Mouse (Mus musculus) spleen, postnatal 10 days (tissue): ENCODE measurements around the gene Rft1.
A peak's percentile ranks its signal among the peaks of the same experiment; 100 is the strongest.
"Not testable (repeated sequence)": the region's sequence is repeated elsewhere in the genome, so short reads cannot be mapped to it uniquely, and the experiment has no call there.

Experiments
- DNase-seq, 2 experiments: peaks; one replicate each; pipeline ENCODE4 v3.0.0; 2021 to 2022; ENCODE audit warnings: low spot score in 2 of 2

Gene Rft1

DNA sequence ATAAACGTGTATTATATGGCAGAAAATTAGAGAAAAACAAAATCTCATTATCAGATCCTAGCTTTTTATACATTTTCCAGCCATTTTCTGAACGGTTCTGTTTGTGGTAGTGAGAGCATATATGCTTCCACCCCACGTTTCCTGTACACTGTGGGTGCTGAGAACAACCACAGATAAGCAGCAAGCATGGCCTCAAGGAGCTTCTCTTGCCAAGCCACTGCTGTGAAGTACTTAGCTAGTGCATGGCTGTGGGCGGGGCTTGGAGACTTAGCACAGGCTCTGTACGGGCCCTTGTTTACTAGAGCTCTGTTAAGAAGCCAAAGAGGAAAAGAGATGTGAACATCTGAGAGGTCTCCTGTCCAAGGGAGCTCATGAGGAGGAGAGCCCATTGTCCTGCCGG is 20.8 kb downstream of the Rft1 start:
- DNase-seq, result peak in 1 of 2 experiments; percentile 61

DNA sequence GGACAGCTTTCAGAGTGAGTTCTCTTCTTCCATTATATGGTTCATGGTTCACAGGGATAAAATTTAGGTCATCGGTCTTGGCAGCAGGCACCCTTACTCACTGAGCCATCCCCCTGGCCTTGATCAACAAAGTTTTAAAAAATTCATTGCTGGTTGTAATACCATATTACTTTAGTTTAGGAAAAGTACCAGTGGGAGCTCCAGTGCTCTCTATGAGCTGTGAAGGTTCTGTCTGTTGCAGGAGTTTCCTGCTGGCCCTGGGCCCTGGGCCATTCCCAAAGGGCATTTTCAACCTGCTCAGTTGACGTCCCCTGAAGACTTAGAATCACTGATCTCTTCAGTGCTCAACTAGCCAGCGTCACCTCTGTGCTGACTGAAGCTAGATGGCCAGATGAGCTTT is 28.0 kb downstream of the Rft1 start:
- no peak for DNase-seq

DNA sequence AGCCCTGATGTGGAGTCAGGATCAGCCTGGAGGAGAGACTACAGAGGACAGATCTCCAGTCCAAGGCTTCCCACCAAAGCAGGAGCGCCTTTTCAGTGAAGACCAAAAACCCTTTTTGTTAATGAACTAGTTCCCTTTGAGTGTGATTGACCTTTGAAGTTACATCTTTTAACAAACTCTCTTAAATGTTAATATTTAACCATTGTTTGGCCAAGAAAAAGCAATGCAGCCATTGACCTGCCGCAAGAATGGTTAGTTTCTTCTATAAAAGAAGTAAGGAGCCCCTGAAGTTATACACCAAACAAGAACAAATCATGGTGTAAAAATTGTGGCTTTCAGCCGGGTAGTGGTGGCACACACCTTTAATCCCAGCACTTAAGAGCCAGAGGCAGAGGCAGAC is 36.5 kb downstream of the Rft1 start:
- DNase-seq, result no peak

DNA sequence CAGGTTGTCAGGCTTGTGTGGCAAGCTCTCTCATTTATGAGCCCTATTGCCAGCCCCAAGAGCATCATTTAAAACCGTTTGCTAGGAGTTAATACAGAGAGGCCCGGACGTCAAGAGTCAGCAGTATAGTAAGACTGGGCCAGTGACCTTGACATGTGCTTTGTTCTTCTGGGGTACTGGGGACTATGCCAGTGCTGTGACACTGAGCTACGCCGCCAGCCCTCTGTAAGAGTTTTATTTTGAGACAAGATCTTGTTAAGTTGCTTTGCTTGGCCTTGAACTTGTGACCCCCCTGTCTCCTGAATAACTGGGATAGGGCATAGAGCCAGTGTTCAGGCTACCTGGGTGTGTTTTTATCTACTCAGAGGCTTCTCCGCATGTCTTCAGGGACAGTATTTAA is 38.3 kb downstream of the Rft1 start:
- no peak for DNase-seq

DNA sequence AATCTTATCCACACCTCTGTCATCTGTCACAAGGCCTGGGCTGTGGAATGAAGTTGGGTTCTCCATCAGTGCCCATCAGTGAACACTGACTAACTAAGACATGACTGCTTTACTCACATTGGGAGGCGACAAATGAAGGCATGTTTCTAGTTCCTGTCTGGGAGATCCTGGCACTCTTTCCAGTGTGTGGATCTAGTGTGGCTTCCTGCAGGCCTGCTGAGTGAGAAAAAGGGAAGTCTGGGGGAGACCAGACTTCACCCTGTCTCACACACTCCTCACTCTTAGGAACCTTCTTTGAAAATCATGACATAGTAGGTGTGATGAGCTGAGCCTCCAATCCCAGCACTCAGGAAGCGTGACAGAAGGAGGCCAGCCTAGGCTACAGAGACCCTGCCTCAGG is 40.6 kb downstream of the Rft1 start:
- DNase-seq, result no peak

DNA sequence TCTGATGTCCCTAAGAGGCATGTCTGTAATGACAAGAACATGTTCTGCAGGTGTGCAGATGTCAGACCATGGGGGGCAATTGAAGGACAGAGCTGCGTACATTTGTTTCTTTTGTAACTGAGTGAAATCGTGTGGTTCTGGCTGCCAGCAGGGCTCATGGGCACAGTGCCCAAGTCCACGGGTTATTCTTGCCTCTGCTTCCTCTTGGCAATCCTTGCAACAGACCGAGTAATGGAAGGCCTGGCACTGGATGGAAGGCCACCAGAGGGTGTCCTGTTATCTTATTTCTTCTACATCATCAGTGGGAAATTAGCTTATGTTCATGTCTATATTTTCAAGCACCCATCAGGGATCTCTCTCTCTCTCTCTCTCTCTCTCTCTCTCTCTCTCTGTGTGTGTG is 41.4 kb downstream of the Rft1 start:
- peak in 1 of 2 experiments; percentile 48 for DNase-seq

DNA sequence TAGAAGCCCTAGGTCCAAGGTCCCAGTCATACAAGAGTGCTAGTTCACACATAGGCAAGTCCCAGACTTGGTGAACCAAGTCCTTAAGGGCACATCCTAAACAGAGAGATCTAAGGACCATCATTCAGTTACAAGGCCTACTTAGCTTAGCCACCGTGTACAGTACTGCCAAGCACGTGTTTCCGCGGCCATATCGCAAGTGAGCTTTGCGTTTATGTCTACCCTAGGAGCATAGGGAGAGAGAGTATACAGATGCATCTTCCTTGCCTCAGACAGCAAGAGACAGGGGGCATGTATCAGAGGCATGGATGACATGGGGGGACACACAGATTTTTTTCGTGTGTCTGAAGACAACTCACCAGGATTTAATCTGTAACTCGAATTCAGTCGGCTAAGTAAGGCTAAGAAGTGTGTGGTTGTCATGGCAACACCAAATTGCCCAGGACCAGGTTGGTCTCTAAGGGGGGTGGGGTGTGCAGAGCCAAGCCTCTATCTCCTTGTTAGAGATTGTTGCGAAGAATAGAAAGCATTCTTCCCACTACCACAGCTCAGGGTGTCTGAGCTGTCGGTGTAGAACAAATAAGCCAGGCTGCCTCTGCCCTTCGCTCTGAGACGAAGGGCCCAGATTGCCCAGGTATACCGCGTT is 43.4 kb downstream of the Rft1 start:
- DNase-seq, result no peak

DNA sequence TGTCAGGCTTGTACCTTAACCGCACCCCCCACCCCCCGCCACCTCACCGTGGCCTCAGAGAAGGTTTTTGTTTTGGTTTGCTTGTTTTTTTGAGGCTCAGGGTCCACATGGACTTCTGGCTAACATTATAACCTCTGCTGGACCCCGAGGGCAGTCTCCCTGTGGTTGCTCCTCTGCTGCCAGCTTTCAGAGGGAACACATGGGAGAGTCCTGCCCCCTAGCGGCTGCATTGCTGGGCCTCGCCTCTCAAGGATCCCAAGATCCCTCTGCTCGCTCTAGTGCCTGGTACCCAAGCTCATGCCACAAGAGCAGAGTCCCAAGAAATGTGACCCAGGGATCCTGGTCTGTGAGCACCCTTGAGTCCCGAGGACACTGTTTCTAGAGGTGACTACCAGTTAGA is 45.5 kb downstream of the Rft1 start:
- DNase-seq, result peak; percentile 32 to 67

DNA sequence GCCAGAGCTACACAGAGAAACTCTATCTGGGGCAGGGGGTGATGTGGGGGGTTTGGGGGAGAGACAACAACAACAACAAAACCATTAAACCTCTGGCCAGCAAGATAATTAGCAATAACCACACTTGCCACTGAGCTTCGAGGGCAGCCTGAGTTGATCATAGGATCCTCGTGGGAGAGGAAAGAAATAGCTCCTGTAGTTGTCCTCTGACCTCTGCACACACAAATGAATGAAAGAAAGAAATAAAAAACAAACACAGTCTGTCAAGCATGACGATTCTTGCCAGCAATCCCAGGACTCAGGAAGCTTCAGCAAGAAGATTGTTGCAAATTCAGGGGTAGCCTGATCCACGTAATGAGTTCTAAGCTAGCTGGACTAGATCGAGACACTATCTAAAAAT is 48.4 kb downstream of the Rft1 start:
- DNase-seq, result no peak

DNA sequence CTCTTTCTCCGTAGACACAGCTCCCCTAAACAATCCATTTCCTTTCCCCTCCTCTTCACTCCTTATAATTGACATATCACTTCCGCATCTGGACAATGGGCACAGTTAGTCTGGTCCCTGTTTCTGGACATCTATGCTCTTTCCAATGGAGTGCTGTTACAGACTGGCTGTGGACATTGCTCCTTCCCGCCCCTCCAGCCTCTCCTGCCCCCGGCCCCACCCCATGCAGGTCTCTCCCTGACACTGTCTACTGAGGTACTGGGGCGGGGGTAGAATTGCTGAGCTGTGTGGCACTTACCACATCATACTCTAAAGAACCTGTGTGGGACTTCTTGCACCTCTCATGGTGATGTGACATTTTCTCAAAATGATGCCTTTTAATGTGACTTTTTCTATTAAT is 48.9 kb downstream of the Rft1 start:
- DNase-seq, result no peak

DNA sequence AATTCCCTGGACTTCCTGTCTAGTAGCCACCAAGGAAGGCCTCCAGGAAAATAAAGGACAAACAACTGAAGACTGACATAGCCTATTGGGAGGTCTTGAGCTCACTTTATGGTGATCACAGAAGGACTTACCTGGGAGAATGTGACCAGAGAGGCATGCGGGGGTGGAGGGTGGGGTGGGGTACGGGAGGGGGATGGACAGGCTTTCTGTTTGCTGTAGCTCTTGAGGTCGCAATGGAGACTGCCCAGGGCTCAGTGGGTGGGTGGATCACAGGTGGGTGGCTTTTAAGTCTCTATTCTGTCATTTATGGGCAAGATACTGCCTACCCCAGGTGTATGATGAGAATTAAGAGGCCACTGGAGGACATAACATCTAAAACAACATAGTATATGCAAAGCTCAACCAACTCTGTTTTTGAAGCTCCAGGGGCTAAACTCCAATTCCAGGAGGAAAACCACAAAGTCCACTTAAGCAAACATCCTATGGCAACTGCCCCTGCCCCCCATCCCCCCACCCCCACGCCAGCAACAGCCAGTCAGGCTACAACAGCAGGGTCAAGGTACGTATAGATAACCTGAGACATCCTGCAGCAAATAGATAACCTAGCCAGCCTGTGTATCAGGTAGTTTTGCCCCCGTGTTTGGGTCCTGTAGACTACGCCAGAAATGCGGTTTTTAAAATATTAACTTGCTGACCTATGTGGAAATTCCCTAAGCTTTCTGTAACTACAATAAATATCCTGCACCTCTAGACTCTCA is 50.1 kb downstream of the Rft1 start:
- no peak for DNase-seq

DNA sequence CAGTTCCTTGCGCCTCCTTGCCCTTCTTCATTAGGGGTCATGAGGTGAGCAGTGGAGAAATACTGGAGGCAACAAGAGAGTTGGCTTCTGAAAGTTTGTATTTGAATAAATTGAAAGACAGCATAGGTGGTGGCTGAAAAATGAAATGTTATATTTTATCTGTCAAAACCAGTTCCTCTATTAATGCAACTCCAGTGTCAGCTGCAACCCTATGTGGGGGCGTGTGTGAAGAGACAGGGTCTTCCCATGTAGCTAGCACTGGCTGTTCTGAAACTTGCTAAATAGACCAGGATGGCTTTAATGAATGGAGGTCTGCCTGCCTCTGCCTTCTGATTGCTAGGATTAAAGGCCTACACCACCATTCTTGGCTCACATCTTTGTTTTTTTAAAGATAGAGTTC is 57.7 kb downstream of the Rft1 start:
- no peak for DNase-seq

DNA sequence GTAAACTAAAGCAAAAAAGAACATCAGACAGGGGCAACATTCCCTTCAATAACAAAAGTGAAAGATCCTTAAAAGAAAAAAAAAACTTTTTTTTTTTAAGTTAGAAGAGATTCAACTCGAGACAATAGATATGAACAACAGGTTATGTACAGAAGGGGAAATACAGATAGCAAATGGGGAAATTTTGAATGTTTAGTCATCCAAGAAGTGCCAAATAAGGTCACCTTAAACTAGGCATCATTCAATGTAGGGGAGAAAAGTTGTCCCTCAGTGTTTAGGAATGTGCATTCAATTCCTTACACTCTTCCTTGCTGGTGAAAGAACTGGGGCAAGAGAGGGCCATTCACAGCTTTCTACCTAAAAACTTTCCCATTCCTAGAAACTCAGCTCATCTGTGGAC is 59.6 kb downstream of the Rft1 start:
- DNase-seq, result no peak

DNA sequence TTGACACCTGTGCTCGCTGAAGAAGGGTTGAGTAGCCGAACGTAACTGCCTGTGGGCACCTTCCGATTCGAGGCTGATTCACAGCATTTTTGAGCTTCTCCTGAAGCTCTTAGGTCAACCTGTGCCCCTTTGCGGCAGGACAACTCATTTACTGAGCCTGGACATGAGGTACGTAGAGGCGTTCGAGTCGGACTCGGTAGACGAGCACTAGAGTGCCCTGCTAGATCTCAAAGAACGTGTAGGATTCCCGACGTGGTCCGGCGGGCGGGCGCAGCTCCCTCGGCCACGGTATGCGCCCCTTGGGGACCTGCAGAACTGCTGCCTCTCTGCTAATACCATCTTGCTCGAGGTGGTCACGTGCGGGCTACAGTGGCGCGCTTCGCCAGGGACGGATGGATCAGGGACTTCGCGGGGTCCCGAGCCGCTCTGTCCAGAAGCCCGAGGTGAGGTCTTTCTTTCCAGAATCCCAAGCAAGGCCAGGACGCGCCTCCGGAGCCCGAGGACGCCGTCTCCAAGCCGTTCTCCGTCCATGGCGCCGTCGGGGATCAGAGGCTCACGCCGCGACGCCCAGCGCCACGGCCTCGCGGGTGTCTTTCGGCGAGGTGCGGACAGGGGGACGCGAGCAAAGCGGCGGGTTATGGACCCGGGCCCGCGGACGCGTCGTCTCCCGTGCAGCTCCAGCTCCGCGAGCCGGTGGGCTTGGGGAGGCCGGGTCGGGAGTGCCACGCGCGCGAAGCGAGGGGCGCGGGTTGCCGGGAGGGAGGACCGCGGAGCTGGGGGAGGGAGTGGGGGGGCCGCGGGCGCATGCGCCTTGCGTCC is 60.8 kb downstream of the Rft1 start, which contains the start of gene Sfmbt1:
Sfmbt1 (plus strand) TSS at position 51 of the 819 bp plus-strand sequence.
- DNase-seq, result peak; percentile 65 to 72

DNA sequence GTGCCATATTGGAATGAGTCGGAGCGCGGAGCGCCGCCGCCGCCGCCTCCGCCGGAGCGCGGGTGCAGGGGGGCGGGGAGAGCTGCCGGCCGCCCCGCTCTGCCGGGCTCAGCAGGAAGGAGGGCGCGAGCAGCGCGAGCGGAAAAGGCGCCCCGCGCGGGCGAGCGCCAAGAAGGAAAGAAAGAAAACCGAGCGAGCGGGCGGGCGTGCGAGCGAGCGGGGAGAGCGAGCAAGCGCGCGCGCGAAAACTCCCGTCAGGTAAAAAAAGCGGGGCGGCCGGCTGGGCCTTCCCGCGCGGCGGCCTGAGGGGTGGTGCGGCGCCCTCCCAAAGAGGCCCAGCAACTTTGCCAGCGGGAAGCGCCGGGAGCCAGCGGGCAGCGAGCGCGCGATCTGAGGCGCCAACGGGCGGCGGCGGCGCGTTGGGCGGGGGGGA is 61.5 kb downstream of the Rft1 start:
- peak in 1 of 2 experiments; percentile 82 for DNase-seq

DNA sequence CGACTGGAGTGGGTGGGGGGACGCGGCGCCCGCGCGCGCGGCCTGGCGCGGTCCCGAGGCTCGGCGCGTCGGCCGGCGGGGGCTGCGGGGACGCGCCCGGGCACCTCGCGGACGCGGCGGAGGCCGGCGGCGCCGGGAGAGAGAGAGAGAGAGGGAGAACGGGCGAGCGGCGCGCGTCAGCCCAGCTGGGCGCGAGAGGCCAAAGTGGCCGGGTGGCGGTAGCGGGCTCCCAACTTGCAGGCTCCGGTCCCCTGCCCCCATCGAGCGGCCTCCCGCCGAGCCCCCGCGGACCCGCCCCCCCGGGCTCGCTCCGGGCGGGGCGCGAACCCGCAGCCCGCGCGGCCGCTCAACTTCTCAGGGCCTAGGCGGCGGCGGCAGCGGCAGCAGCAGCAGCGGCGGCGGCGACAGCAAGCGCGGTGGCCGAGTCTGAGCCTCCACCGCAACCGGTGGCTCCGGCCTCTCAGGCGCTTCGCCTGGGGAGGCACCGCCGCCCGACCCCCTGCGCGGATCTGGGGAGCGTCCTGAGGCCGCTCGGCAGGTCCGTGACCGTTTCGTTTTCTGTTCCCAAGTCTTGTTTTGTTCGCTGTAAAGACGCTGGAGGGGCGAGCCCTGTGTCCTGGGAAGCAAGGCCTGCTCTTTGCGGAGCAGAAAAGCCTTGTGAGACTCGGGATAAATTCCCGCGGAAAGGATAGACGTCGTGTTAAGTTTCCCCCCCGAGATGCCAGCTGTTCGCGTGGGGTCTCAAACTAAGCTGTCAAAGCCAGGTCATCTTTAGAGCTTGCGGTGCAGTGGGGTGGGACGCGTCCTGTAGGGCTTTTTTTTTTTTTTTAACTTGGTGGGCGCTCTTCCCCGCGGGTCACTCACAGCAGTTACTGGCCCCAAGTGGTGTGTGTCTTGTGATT is 62.1 kb downstream of the Rft1 start:
- peak; percentile 69 to 73 for DNase-seq

DNA sequence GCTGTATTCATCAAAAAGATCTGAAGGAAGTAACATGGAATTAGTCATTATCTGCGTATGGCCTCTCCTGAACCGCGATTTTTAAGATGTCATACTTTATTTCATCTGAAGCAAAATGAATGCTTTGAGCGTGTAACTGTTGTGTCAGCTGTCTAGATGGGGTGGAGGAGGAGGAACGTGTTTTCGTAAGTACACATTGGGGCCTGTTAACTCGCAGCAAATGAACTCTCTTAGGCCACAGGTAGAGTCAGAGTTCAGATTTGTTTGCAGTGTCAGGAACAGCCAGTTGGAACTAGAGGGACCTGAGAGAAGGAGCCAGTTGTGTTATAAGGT is 62.8 kb downstream of the Rft1 start:
- no peak for DNase-seq

DNA sequence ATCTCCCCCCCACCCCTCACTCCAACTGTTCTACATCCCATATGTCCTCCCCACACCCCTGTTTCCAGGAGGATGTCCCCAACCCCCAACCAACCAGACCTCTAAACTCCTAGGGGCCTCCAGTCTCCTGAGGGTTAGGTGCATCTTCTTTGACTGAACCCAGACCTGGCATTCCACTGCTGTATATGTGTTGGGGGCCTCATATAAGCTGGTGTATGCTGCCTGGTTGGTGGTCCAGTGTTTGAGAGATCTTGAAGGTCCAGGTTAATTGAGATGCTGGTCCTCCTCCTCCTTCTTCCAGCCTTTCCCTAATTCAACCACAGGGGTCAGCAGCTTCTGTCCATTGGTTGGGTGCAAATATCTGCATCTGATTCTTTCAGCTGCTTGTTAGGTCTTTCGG is 64.5 kb downstream of the Rft1 start:
- not testable (repeated sequence) for DNase-seq

DNA sequence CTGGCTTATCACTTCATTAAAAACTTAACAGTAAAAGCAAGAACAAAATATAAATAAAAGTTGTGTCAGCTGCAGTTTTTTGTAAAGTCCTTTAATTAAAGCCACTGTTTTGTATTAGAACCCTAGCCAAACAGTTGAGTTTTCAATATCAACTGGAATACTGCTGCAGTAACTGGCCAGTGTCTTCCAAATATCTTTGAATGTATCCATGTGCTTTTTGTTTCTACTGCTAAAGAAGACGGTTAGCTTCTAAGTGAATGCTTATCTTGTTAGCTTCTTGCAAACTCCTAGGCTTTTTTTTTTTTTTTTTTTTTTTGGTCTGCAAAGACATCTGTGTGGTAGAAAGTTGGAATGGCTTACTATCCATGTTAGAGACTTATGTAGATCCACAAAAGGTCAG is 65.4 kb downstream of the Rft1 start:
- DNase-seq, result no peak

DNA sequence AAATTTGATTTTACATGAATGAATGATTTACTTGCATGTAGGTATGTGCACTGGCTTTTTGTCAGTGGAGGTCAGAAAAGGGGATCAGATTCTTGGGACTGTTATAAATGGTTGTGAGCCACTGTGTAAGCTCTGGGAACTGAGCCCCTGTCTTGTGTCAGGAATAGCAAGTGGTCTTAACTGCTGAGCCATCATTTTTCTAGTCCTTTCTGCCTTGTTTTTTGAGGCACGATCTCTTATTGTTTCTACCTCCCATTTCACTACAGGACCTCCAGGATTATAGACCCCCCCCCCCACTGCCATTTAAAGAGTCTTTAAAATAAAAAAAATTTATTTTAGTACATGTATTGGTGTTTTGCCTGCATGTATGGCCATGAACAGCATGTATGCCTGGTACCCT is 67.7 kb downstream of the Rft1 start:
- no peak for DNase-seq

DNA sequence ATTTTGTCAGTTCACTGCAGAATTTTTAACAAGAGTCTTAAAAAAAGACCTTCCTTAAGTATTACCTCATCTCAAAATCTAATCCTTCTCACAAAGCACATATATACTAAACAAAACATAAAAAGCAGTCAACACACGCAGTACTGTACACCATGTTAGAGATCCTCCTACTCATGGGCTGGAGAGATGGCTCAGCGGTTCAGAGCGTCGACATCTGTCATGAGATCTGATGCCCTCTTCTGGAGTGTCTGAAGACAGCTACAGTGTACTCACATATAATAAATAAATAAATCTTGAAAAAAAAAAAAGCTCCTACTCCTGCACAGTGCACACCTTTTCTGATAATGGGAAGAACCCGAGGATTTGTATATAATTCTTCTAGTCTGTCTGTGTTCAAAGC is 68.2 kb downstream of the Rft1 start:
- no peak for DNase-seq

DNA sequence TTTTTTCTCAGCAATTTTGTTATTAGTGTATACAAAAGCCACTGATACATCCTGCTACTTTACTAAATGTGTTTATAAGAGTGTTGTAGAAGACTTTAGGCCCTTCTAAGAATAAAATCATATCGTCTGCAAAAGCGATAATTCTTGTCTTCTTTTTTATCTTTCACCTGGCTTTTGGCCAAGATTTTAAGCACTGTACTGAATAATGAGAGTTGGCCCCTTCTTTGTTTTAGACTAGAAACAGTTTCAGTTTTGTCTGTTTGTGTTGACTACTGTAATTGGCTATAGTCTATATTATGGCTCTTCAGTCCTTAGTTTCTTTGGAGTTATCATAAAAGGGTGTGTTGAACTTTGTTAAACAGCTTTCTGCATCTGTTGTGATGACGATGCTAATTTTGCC is 77.7 kb downstream of the Rft1 start:
- DNase-seq, result no peak
